Mouse (Mus musculus) intestine, postnatal 0 days (tissue): Measurements from ENCODE around the gene 0610010K14Rik. TPM values are rescaled to one million over a fixed set of nuclear protein-coding genes. Genes with fewer than 3 reads are reported as not detected.

Experiments
- ATAC-seq: fragments of 200-750 bp; cut with Nextera tagmentation; 2 replicates; pipeline ENCODE4 v1.8.0; 2017; ENCODE audit warnings: mild to moderate bottlenecking, moderate TSS enrichment, moderate library complexity
- H3K27ac ChIP-seq: fragments of 300-500 bp; sonication (generic); 2 replicates; pipeline ENCODE4 v1.5.1; 2014; ENCODE audit warnings: mild to moderate bottlenecking, low read depth, low read length, moderate library complexity
- H3K27me3 ChIP-seq: fragments of 300-500 bp; sonication (generic); replicated peaks from 2 replicates; pipeline ENCODE4 v1.6.1; 2014; ENCODE audit warnings: low read length, mixed read lengths; ENCODE audit not compliant: control insufficient read depth, insufficient read depth
- H3K36me3 ChIP-seq: fragments of 300-500 bp; sonication (generic); 2 replicates; pipeline ENCODE4 v1.6.1; 2014; ENCODE audit warnings: mild to moderate bottlenecking, moderate library complexity; ENCODE audit not compliant: control insufficient read depth, insufficient read depth
- H3K4me1 ChIP-seq: fragments of 300-500 bp; sonication (generic); replicated peaks from 2 replicates; pipeline ENCODE4 v1.6.1; 2014; ENCODE audit warnings: antibody characterized with exemption, low read length, mixed read lengths; ENCODE audit not compliant: control insufficient read depth, insufficient read depth
- H3K4me2 ChIP-seq: fragments of 300-500 bp; sonication (generic); replicated peaks from 2 replicates; pipeline ENCODE4 v1.6.1; 2014; ENCODE audit warnings: low read depth, mild to moderate bottlenecking, moderate library complexity
- H3K4me3 ChIP-seq: fragments of 300-500 bp; sonication (generic); 2 replicates; pipeline ENCODE4 v1.5.1; 2014; ENCODE audit warnings: low read depth, low read length
- H3K9ac ChIP-seq: fragments of 300-500 bp; sonication (generic); 2 replicates; pipeline ENCODE4 v1.6.1; 2014; ENCODE audit warnings: mild to moderate bottlenecking, low read depth, low read length
- H3K9me3 ChIP-seq: fragments of 300-500 bp; sonication (generic); 2 replicates; pipeline ENCODE4 v1.6.1; 2016; ENCODE audit warnings: mixed run types; ENCODE audit not compliant: control insufficient read depth
- CTCF ChIP-seq: sonication (generic); IDR thresholded peaks from 2 replicates; pipeline ENCODE4 v1.5.1; 2016; ENCODE audit warnings: low read depth, mild to moderate bottlenecking, control low read depth, antibody characterized with exemption, moderate library complexity
- WGBS: fragments of 180-500 bp; shearing (Covaris S2); extraction: QIAGEN DNeasy Blood & Tissue Kit; methylation state at CpG from one replicate; pipeline ENCODE4 v1.1.7; 2014; 5-methylcytosine and 5-hydroxymethylcytosine counted together
- polyA plus RNA-seq: library from polyadenylated mRNA; unstranded; fragments of >200 nt; fragmentation: Nextera tagmentation; extraction: Ambion mirVana; gene quantifications from 2 replicates; pipeline ENCODE4 v1.2.1, GENCODE M21; 2015

0610010K14Rik gene
- polyA plus RNA-seq, 1 experiment from 2014 or later: 72.7 TPM

- no peak for TF ChIP-seq CTCF
Measured at GRCm38 (mm10) chr11:70238591-70239440, 1.1 kb upstream of the 0610010K14Rik start.

GRCm38 (mm10) chr11:70236717-70237116 lies 997 bp downstream of the 0610010K14Rik start:
- Histone ChIP-seq H3K9ac (peak overlapping the region; percentile 50; the same call in 1 of the 2 replicates), H3K27me3 (no peaks in the 10 kb centered on the region), H3K4me3 (0 out of 2 replicates have a peak overlapping the region, but pooled peaks have one; percentile 91), H3K4me2 (peak overlapping the region; percentile 70), H3K36me3 (peaks cover 11% of the 10 kb centered on the region; the same call in 1 of the 2 replicates), H3K4me1 (peaks cover 5% of the 10 kb centered on the region; the same call in 1 of the 2 replicates), H3K27ac (no peak overlapping the region; the same call in 1 of the 2 replicates), H3K9me3 (no peaks in the 10 kb centered on the region)
- ATAC-seq: no peak
- no peak for TF ChIP-seq CTCF
- WGBS: 39% methylated on average over 7 of the region's 7 CpGs

More at GRCm38 (mm10) chr11:70238591-70239440, 1.1 kb upstream of the 0610010K14Rik start:
- ATAC-seq: no peak
- peak overlapping the region; percentile 70 for H3K4me2 ChIP-seq
- H3K4me3 ChIP-seq: peak overlapping the region; percentile 91
- no peaks in the 10 kb centered on the region for H3K27me3 ChIP-seq
- H3K9ac ChIP-seq: peak overlapping the region; percentile 81
- peaks cover 5% of the 10 kb centered on the region; the same call in 1 of the 2 replicates for H3K4me1 ChIP-seq
- H3K27ac ChIP-seq: peak overlapping the region; percentile 85
- H3K36me3 ChIP-seq: peaks cover 11% of the 10 kb centered on the region; the same call in 1 of the 2 replicates
- WGBS: 9% methylated on average over 23 of the region's 23 CpGs
- H3K9me3 ChIP-seq: no peaks in the 10 kb centered on the region

GRCm38 (mm10) chr11:70235254-70235900 lies 2.3 kb downstream of the 0610010K14Rik start:
- H3K4me1 ChIP-seq: peaks cover 3% of the 10 kb centered on the region; the same call in 1 of the 2 replicates
- no peak overlapping the region for H3K27ac ChIP-seq
- 80% methylated on average over 12 of the region's 12 CpGs for WGBS
- no peak for TF ChIP-seq CTCF
- H3K36me3 ChIP-seq: peaks cover 11% of the 10 kb centered on the region; the same call in 1 of the 2 replicates
- no peak for ATAC-seq
- H3K27me3 ChIP-seq: no peaks in the 10 kb centered on the region
- H3K9ac ChIP-seq: no peak overlapping the region
- H3K4me2 ChIP-seq: no peak overlapping the region
- H3K9me3 ChIP-seq: no peaks in the 10 kb centered on the region
- H3K4me3 ChIP-seq: no peak overlapping the region

GRCm38 (mm10) chr11:70234497-70234896 lies 3.2 kb downstream of the 0610010K14Rik start:
- peaks cover 11% of the 10 kb centered on the region; the same call in 1 of the 2 replicates for H3K36me3 ChIP-seq
- 83% methylated on average over 8 of the region's 8 CpGs for WGBS
- ATAC-seq: no peak
- peaks cover 5% of the 10 kb centered on the region; the same call in 1 of the 2 replicates for H3K27me3 ChIP-seq
- no peak overlapping the region for H3K27ac ChIP-seq
- peaks cover 3% of the 10 kb centered on the region; the same call in 1 of the 2 replicates for H3K4me1 ChIP-seq
- H3K4me3 ChIP-seq: no peak overlapping the region
- H3K9ac ChIP-seq: no peak overlapping the region
- TF ChIP-seq CTCF: no peak
- no peaks in the 10 kb centered on the region for H3K9me3 ChIP-seq
- no peak overlapping the region for H3K4me2 ChIP-seq

GRCm38 (mm10) chr11:70234037-70234436 lies 3.7 kb downstream of the 0610010K14Rik start:
- no peak for TF ChIP-seq CTCF
- peaks cover 6% of the 10 kb centered on the region; the same call in 1 of the 2 replicates for H3K4me1 ChIP-seq
- ATAC-seq: no peak

GRCm38 (mm10) chr11:70233016-70233415 lies 4.7 kb downstream of the 0610010K14Rik start:
- H3K4me3 ChIP-seq: peak overlapping the region; percentile 32; the same call in 1 of the 2 replicates
- H3K27ac ChIP-seq: no peak overlapping the region
- ATAC-seq: no peak
- H3K36me3 ChIP-seq: peaks cover 11% of the 10 kb centered on the region; the same call in 1 of the 2 replicates
- peak overlapping the region; percentile 56; the same call in 1 of the 2 replicates for H3K9ac ChIP-seq
- 35% methylated on average over 8 of the region's 8 CpGs for WGBS
- peaks cover 7% of the 10 kb centered on the region; the same call in 1 of the 2 replicates for H3K27me3 ChIP-seq
- peaks cover 6% of the 10 kb centered on the region; the same call in 1 of the 2 replicates for H3K4me1 ChIP-seq
- H3K9me3 ChIP-seq: no peaks in the 10 kb centered on the region
- H3K4me2 ChIP-seq: peak overlapping the region; percentile 55
- no peak for TF ChIP-seq CTCF

More at GRCm38 (mm10) chr11:70234037-70234436, 3.7 kb downstream of the 0610010K14Rik start:
- H3K9me3 ChIP-seq: no peaks in the 10 kb centered on the region
- peaks cover 7% of the 10 kb centered on the region; the same call in 1 of the 2 replicates for H3K27me3 ChIP-seq
- H3K36me3 ChIP-seq: peaks cover 11% of the 10 kb centered on the region; the same call in 1 of the 2 replicates
- H3K9ac ChIP-seq: no peak overlapping the region
- H3K4me2 ChIP-seq: no peak overlapping the region
- 62% methylated on average over 5 of the region's 5 CpGs for whole genome bisulfite sequencing
- no peak overlapping the region for H3K4me3 ChIP-seq
- H3K27ac ChIP-seq: no peak overlapping the region
